Mouse (Mus musculus): ENCODE results near the gene Gabpb2. TPM values are rescaled to one million over a fixed set of nuclear protein-coding genes. Genes with fewer than 3 reads are reported as not detected.

The Gabpb2 gene
- polyA plus RNA-seq, 1 experiment from 2014 or later = 15.4 TPM

GRCm38 (mm10) chr3:95173256-95173949 is 44.3 kb downstream of the Gabpb2 start:
- no peaks in the 10 kb centered on the region for H3K9me3 ChIP-seq (ENCODE audit: control insufficient read depth, low read length)
- H3K4me2 ChIP-seq (replicated peaks; ENCODE audit: low read depth, low read length) = peak overlapping the region; percentile 60
- ATAC-seq (ENCODE audit: low FRiP score, low TSS enrichment) = peak; percentile 48; the same call in 1 of the 2 replicates
- WGBS = 2% methylated on average over 57 of the region's 58 CpGs
- H3K27me3 ChIP-seq (ENCODE audit: control insufficient read depth, insufficient read depth, low read length) = peaks cover 29% of the 10 kb centered on the region
- peak overlapping the region; percentile 64 for H3K9ac ChIP-seq (ENCODE audit: low read depth, low read length)
- peaks cover 11% of the 10 kb centered on the region; the same call in 1 of the 2 replicates for H3K4me1 ChIP-seq (ENCODE audit: control insufficient read depth, insufficient read depth, low read length)
- peak overlapping the region; percentile 41 for H3K4me3 ChIP-seq (ENCODE audit: low read length)
- H3K36me3 ChIP-seq (ENCODE audit: control insufficient read depth, insufficient read depth, low read length) = peaks cover 33% of the 10 kb centered on the region
- H3K27ac ChIP-seq (ENCODE audit: low read depth, low read length) = no peak overlapping the region

- no peak; the same call in 1 of the 2 replicates for ATAC-seq (ENCODE audit: low FRiP score, low TSS enrichment)
- 16% methylated on average over 56 of the region's 84 CpGs for WGBS
- no peak overlapping the region for H3K27ac ChIP-seq (ENCODE audit: low read depth, low read length)
- peaks cover 29% of the 10 kb centered on the region for H3K27me3 ChIP-seq (ENCODE audit: control insufficient read depth, insufficient read depth, low read length)
- H3K36me3 ChIP-seq (ENCODE audit: control insufficient read depth, insufficient read depth, low read length) = peaks cover 33% of the 10 kb centered on the region
- peak overlapping the region; percentile 41 for H3K4me3 ChIP-seq (ENCODE audit: low read length)
- H3K9me3 ChIP-seq (ENCODE audit: control insufficient read depth, low read length) = no peaks in the 10 kb centered on the region
- H3K4me1 ChIP-seq (ENCODE audit: control insufficient read depth, insufficient read depth, low read length) = peaks cover 11% of the 10 kb centered on the region; the same call in 1 of the 2 replicates
- H3K9ac ChIP-seq (ENCODE audit: low read depth, low read length) = peak overlapping the region; percentile 18; the same call in 1 of the 2 replicates
- H3K4me2 ChIP-seq (replicated peaks; ENCODE audit: low read depth, low read length) = peak overlapping the region; percentile 60
Observed at GRCm38 (mm10) chr3:95172526-95173255, 45.0 kb downstream of the Gabpb2 start.

GRCm38 (mm10) chr3:95171105-95171504 is 46.6 kb downstream of the Gabpb2 start:
- Histone ChIP-seq H3K36me3 (ENCODE audit: control insufficient read depth, insufficient read depth, low read length) (peaks cover 38% of the 10 kb centered on the region), H3K9ac (ENCODE audit: low read depth, low read length) (no peak overlapping the region), H3K4me3 (ENCODE audit: low read length) (no peak overlapping the region), H3K4me1 (ENCODE audit: control insufficient read depth, insufficient read depth, low read length) (peaks cover 11% of the 10 kb centered on the region; the same call in 1 of the 2 replicates), H3K9me3 (ENCODE audit: control insufficient read depth, low read length) (no peaks in the 10 kb centered on the region), H3K4me2 (replicated peaks; ENCODE audit: low read depth, low read length) (no peak overlapping the region), H3K27me3 (ENCODE audit: control insufficient read depth, insufficient read depth, low read length) (peaks cover 29% of the 10 kb centered on the region), H3K27ac (ENCODE audit: low read depth, low read length) (no peak overlapping the region)
- WGBS = 62% methylated on average over 6 of the region's 6 CpGs
- no peak for ATAC-seq (ENCODE audit: low FRiP score, low TSS enrichment)

GRCm38 (mm10) chr3:95169996-95170395 is 47.7 kb downstream of the Gabpb2 start:
- Histone ChIP-seq H3K9me3 (ENCODE audit: control insufficient read depth, low read length) (no peaks in the 10 kb centered on the region), H3K9ac (ENCODE audit: low read depth, low read length) (no peak overlapping the region), H3K4me3 (ENCODE audit: low read length) (no peak overlapping the region), H3K4me1 (ENCODE audit: control insufficient read depth, insufficient read depth, low read length) (peaks cover 11% of the 10 kb centered on the region; the same call in 1 of the 2 replicates), H3K27me3 (ENCODE audit: control insufficient read depth, insufficient read depth, low read length) (peaks cover 29% of the 10 kb centered on the region), H3K36me3 (ENCODE audit: control insufficient read depth, insufficient read depth, low read length) (peaks cover 40% of the 10 kb centered on the region), H3K27ac (ENCODE audit: low read depth, low read length) (no peak overlapping the region), H3K4me2 (replicated peaks; ENCODE audit: low read depth, low read length) (no peak overlapping the region)
- no peak for ATAC-seq (ENCODE audit: low FRiP score, low TSS enrichment)
- 89% methylated on average over 10 of the region's 10 CpGs for WGBS

- peaks cover 16% of the 10 kb centered on the region; the same call in 1 of the 2 replicates for H3K4me1 ChIP-seq (ENCODE audit: control insufficient read depth, insufficient read depth, low read length)
- H3K27me3 ChIP-seq (ENCODE audit: control insufficient read depth, insufficient read depth, low read length) = 0 out of 2 replicates have a peak, but pooled peaks cover 3% of the 10 kb centered on the region
- no peak overlapping the region for H3K27ac ChIP-seq (ENCODE audit: low read depth, low read length)
- H3K4me3 ChIP-seq (ENCODE audit: low read length) = no peak overlapping the region
- no peak overlapping the region for H3K4me2 ChIP-seq (replicated peaks; ENCODE audit: low read depth, low read length)
- no peak for ATAC-seq (ENCODE audit: low FRiP score, low TSS enrichment)
- WGBS = 85% methylated on average over 5 of the region's 5 CpGs
- H3K9me3 ChIP-seq (ENCODE audit: control insufficient read depth, low read length) = no peaks in the 10 kb centered on the region
- H3K9ac ChIP-seq (ENCODE audit: low read depth, low read length) = no peak overlapping the region
- peaks cover 23% of the 10 kb centered on the region for H3K36me3 ChIP-seq (ENCODE audit: control insufficient read depth, insufficient read depth, low read length)
Observed at GRCm38 (mm10) chr3:95164840-95165239, 52.9 kb downstream of the Gabpb2 start.

- Histone ChIP-seq H3K27me3 (ENCODE audit: control insufficient read depth, insufficient read depth, low read length) (0 out of 2 replicates have a peak, but pooled peaks cover 3% of the 10 kb centered on the region), H3K9ac (ENCODE audit: low read depth, low read length) (no peak overlapping the region), H3K27ac (ENCODE audit: low read depth, low read length) (no peak overlapping the region), H3K9me3 (ENCODE audit: control insufficient read depth, low read length) (no peaks in the 10 kb centered on the region), H3K36me3 (ENCODE audit: control insufficient read depth, insufficient read depth, low read length) (peaks cover 17% of the 10 kb centered on the region; the same call in 1 of the 2 replicates), H3K4me3 (ENCODE audit: low read length) (no peak overlapping the region), H3K4me2 (replicated peaks; ENCODE audit: low read depth, low read length) (no peak overlapping the region), H3K4me1 (ENCODE audit: control insufficient read depth, insufficient read depth, low read length) (peaks cover 16% of the 10 kb centered on the region; the same call in 1 of the 2 replicates)
- WGBS = 74% methylated on average over 4 of the region's 5 CpGs
- no peak for ATAC-seq (ENCODE audit: low FRiP score, low TSS enrichment)
Observed at GRCm38 (mm10) chr3:95164256-95164550, 53.5 kb downstream of the Gabpb2 start.

- peaks cover 11% of the 10 kb centered on the region; the same call in 1 of the 2 replicates for H3K36me3 ChIP-seq (ENCODE audit: control insufficient read depth, insufficient read depth, low read length)
- WGBS = 67% methylated on average over 11 of the region's 11 CpGs
- no peak overlapping the region for H3K27ac ChIP-seq (ENCODE audit: low read depth, low read length)
- 0 out of 2 replicates have a peak, but pooled peaks cover 3% of the 10 kb centered on the region for H3K27me3 ChIP-seq (ENCODE audit: control insufficient read depth, insufficient read depth, low read length)
- no peak overlapping the region for H3K4me2 ChIP-seq (replicated peaks; ENCODE audit: low read depth, low read length)
- H3K9me3 ChIP-seq (ENCODE audit: control insufficient read depth, low read length) = no peaks in the 10 kb centered on the region
- H3K9ac ChIP-seq (ENCODE audit: low read depth, low read length) = no peak overlapping the region
- no peak for ATAC-seq (ENCODE audit: low FRiP score, low TSS enrichment)
- H3K4me1 ChIP-seq (ENCODE audit: control insufficient read depth, insufficient read depth, low read length) = peaks cover 16% of the 10 kb centered on the region; the same call in 1 of the 2 replicates
- H3K4me3 ChIP-seq (ENCODE audit: low read length) = no peak overlapping the region
Observed at GRCm38 (mm10) chr3:95163419-95164255, 54.1 kb downstream of the Gabpb2 start.

GRCm38 (mm10) chr3:95162345-95162628 is 55.4 kb downstream of the Gabpb2 start:
- peaks cover 16% of the 10 kb centered on the region; the same call in 1 of the 2 replicates for H3K4me1 ChIP-seq (ENCODE audit: control insufficient read depth, insufficient read depth, low read length)

More at GRCm38 (mm10) chr3:95162345-95162628, 55.4 kb downstream of the Gabpb2 start:
- no peak overlapping the region for H3K27ac ChIP-seq (ENCODE audit: low read depth, low read length)
- H3K9ac ChIP-seq (ENCODE audit: low read depth, low read length) = no peak overlapping the region
- ATAC-seq (ENCODE audit: low FRiP score, low TSS enrichment) = no peak
- H3K27me3 ChIP-seq (ENCODE audit: control insufficient read depth, insufficient read depth, low read length) = 0 out of 2 replicates have a peak, but pooled peaks cover 3% of the 10 kb centered on the region
- WGBS = 51% methylated on average over 2 of the region's 2 CpGs
- H3K9me3 ChIP-seq (ENCODE audit: control insufficient read depth, low read length) = no peaks in the 10 kb centered on the region
- H3K36me3 ChIP-seq (ENCODE audit: control insufficient read depth, insufficient read depth, low read length) = peaks cover 10% of the 10 kb centered on the region; the same call in 1 of the 2 replicates
- peak overlapping the region; percentile 76; the same call in 1 of the 2 replicates for H3K4me3 ChIP-seq (ENCODE audit: low read length)
- 0 out of 2 replicates have a peak overlapping the region, but pooled peaks have one; percentile 90 for H3K4me2 ChIP-seq (replicated peaks; ENCODE audit: low read depth, low read length)

All from kidney, embryonic 14.5 days (tissue).